Mouse (Mus musculus) 416B (cell line): ENCODE data around the gene Trim41.
A peak's percentile ranks its signal among the peaks of the same experiment; 100 is the strongest.
"Not testable (repeated sequence)": the region's sequence is repeated elsewhere in the genome, so short reads cannot be mapped to it uniquely, and the experiment has no call there.

Source experiments
- DNase-seq: peaks from one replicate; pipeline ENCODE4 v3.0.0; 2011; ENCODE audit warnings: low read depth

The Trim41 gene

GRCm38 (mm10) chr11:48837310-48838180 is 20.4 kb upstream of the Trim41 start:
- peak; percentile 80 for DNase-seq

GRCm38 (mm10) chr11:48836990-48837309 is 19.8 kb upstream of the Trim41 start:
- DNase-seq, result no peak

- DNase-seq, result no peak
These were observed 18.8 kb upstream of the Trim41 start for GRCm38 (mm10) chr11:48835923-48836322.

GRCm38 (mm10) chr11:48833731-48834639 is 16.8 kb upstream of the Trim41 start:
- DNase-seq, result peak; percentile 93

- peak; percentile 79 for DNase-seq
These were observed 16.1 kb upstream of the Trim41 start for GRCm38 (mm10) chr11:48833078-48833730.

DNA sequence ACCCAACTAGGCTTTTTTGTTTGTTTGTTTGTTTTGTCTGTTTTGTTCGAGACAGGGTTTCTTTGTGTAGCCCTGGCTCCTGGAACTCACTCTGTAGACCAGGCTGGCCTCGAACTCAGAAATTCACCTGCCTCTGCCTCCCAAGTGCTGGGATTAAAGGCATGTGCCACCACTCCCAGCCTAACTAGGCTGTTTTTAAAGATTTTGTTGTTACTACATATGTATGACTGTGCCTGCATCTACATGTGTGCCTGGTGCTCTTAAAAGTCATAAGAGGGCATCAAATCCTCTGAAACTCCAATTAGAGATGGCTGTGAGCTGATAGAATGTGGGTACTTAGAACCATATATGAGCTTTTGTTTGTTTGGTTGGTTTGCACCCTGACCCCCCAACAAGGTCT is 14.1 kb upstream of the Trim41 start:
- no peak for DNase-seq

- no peak for DNase-seq
These were observed 13.1 kb upstream of the Trim41 start for GRCm38 (mm10) chr11:48830279-48830678.

DNA sequence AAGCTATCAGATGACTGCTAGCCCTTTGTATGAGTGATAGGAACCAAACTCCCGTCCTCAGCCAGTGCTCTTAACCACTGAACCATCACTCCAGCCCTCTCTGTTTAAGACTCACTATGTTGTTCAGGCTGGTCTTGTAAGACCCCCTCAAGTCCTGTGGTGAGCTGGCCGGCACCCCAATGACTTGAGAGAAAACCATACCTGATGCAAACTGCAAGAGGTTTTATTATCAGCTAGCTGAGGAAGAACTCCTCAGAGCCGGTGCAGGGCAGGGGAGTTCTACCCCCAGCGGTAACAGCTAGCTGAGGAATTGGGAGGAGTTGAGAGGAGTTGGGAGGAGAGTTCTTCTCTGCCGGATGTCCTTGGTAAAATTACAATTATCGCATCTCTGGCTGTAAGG is 10.8 kb upstream of the Trim41 start:
- no peak for DNase-seq

GRCm38 (mm10) chr11:48826752-48827096 is 9.6 kb upstream of the Trim41 start:
- DNase-seq, result peak; percentile 59

- DNase-seq, result not testable (repeated sequence)
These were observed 9.0 kb upstream of the Trim41 start, which contains the start of the genes Trim7 and Gm12184 for GRCm38 (mm10) chr11:48825979-48826751. Gene Trim7 (plus strand): TSS chr11:48826140. Gene Gm12184 (minus strand): TSS chr11:48826655.

GRCm38 (mm10) chr11:48824311-48824830 is 7.2 kb upstream of the Trim41 start:
- no peak for DNase-seq

DNA sequence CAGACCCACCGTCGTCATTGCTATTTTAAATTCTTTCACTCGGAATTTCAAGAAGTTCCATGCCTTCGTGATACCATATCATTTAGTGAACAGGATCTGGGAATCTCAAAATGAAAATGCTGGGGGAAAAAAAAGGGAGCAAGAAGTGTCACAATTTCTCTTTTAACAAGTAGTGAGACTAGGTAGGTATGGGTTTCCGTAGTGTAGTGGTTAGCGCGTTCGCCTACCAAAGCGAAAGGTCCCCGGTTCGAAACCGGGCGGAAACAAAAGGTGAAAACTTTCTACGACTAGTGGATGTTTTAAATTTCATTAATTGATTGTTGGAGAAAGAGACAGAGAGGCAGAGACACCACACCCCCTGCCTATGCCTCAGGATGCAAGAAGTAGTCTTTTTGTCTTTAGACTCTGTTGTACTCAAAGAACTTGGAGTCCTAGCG is 6.4 kb upstream of the Trim41 start:
- DNase-seq, result peak; percentile 53

- DNase-seq, result no peak
These were observed 5.8 kb upstream of the Trim41 start for GRCm38 (mm10) chr11:48822768-48823512.

DNA sequence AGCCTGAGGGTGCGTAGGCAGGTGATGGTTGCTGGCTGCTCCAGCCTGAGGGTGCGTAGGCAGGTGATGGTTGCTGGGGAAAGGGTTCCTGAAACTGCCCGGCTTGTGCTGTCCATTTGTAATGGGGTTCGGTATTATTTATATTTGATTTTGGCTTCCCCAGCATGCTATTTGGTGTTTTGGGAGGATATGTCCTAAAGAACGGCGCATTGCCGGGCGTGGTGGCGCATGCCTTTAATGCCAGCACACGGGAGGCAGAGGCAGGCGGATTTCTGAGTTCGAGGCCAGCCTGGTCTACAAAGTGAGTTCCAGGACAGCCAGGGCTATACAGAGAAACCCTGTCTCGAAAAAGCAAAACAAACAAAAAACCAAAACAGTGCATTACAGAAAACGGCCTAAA is 4.1 kb upstream of the Trim41 start:
- DNase-seq, result not testable (repeated sequence)

DNA sequence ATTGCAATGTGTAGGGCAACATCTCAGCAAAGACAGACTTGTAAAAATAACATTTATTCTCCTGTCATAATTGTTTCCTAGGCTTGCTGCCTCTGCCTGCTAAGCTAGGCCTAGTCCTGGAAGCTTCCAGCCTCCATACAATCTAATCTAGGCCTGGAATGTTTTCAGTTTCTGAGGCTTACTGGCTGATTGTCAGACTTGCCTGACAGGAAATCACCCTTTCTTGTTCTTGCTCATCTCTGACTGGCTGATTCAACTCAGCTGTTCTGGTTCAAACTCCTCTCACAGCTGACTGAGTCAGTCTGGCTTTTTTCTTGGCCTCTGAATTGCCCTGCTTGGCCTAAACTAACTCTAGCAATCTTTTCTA is 3.1 kb upstream of the Trim41 start:
- peak; percentile 56 for DNase-seq

DNA sequence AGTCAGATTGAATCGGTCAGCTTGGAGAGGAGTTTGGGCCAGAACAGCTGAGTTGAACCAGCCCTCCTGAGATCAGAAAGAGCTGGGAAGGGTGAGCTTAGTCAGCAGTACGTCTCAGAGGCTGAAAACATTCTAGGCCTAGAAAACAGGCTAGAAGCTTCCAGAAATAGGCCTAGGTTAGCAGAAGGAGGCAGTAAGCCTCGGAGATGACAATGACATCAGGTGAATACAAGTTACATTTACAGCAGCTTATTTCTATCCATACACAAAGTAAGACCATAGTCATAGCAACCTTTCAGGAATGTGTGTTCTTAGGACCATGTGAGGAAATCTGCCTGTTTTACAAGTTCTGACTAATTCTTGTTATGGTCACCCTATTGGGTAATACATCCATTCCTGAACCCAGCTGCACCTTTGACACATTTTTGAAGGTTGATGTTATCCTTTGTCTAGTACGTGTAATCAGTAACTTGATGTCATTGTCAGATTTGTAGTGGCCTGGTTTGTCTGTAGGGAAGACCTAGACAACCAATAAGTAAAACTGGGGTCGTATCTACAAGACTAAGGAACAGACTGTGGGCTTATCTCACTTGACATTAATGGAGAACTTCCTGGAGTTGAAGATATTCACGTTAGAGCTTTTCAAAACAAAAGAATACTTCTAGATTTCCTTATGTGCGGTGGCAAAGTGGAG is 2.6 kb upstream of the Trim41 start:
- peak; percentile 56 for DNase-seq

DNA sequence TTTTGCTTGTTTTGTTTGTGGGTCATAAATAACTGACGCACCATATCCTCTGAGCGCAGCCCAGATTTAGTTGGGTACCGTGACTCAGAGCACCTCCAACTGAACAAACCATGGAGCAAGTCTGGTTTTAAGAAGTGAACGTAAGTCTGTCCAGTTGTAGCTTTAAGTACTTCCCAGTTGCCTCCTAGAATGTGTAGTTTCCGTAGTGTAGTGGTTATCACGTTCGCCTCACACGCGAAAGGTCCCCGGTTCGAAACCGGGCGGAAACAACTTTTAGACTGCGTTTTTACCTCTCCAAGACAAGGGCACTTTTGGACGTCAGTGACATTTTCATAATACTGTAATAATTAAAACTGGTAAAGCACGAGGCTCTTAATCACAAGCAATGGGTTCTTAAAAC is 1.2 kb upstream of the Trim41 start:
- peak; percentile 97 for DNase-seq

- peak; percentile 62 for DNase-seq
These were observed 641 bp upstream of the Trim41 start for GRCm38 (mm10) chr11:48817794-48818193.

- DNase-seq, result peak; percentile 57
These were observed 822 bp downstream of the Trim41 start for GRCm38 (mm10) chr11:48816281-48816781.

- no peak for DNase-seq
These were observed 1.3 kb downstream of the Trim41 start for GRCm38 (mm10) chr11:48815851-48816250.
